Mouse (Mus musculus): ENCODE measurements around the gene Siah1b. TPM values are rescaled to one million over a fixed set of nuclear protein-coding genes. Genes with fewer than 3 reads are reported as not detected.

The Siah1b gene
- polyA plus RNA-seq (2016; fragmentation: Nextera tagmentation; extraction: Ambion mirVana): 38.1 and 41.0 TPM in 2 replicates

GRCm38 (mm10) chrX:164076040-164076775 is at the start of gene Siah1b:
Siah1b (minus strand) TSS chrX:164076493.
- peak; percentile 98 for ATAC-seq (ENCODE audit: insufficient number of reproducible peaks, insufficient read depth, low FRiP score, low TSS enrichment, low read depth)
- Histone ChIP-seq H3K27ac (peak within 1 kb of the TSS; percentile 80; the same call in 1 of the 2 replicates), H3K4me3 (replicated peaks) (peak within 1 kb of the TSS; percentile 56), H3K9me3 (no peaks in the 10 kb centered on the region), H3K9ac (replicated peaks) (peak within 1 kb of the TSS; percentile 57), H3K27me3 (peaks cover 20% of the 10 kb centered on the region), H3K4me2 (peak within 1 kb of the TSS; percentile 63), H3K4me1 (replicated peaks) (peaks cover 4% of the 10 kb centered on the region; the same call in 1 of the 2 replicates), H3K36me3 (peaks cover 10% of the 10 kb centered on the region)
- WGBS: 25% methylated on average over 54 of the region's 54 CpGs

GRCm38 (mm10) chrX:164123942-164124341 is 47.6 kb upstream of the Siah1b start:
- 86% methylated on average over 3 of the region's 3 CpGs for WGBS
- Histone ChIP-seq H3K4me3 (replicated peaks) (no peak overlapping the region), H3K4me2 (no peak overlapping the region), H3K9me3 (no peaks in the 10 kb centered on the region), H3K27me3 (peaks cover 29% of the 10 kb centered on the region), H3K27ac (no peak overlapping the region), H3K4me1 (replicated peaks) (no peaks in the 10 kb centered on the region), H3K36me3 (no peaks in the 10 kb centered on the region), H3K9ac (replicated peaks) (no peak overlapping the region)
- ATAC-seq (ENCODE audit: insufficient number of reproducible peaks, insufficient read depth, low FRiP score, low TSS enrichment, low read depth): no peak

- Histone ChIP-seq H3K9ac (replicated peaks) (no peak overlapping the region), H3K27ac (no peak overlapping the region), H3K27me3 (peaks cover 10% of the 10 kb centered on the region; the same call in 1 of the 2 replicates), H3K4me1 (replicated peaks) (no peaks in the 10 kb centered on the region), H3K36me3 (no peaks in the 10 kb centered on the region), H3K4me3 (replicated peaks) (no peak overlapping the region), H3K4me2 (no peak overlapping the region), H3K9me3 (no peaks in the 10 kb centered on the region)
- WGBS: 87% methylated on average over 6 of the region's 6 CpGs
- ATAC-seq (ENCODE audit: insufficient number of reproducible peaks, insufficient read depth, low FRiP score, low TSS enrichment, low read depth): no peak
Observed at GRCm38 (mm10) chrX:164113744-164114143, 37.5 kb upstream of the Siah1b start.

- no peaks in the 10 kb centered on the region for H3K36me3 ChIP-seq
- H3K9me3 ChIP-seq: no peaks in the 10 kb centered on the region
- no peak for ATAC-seq (ENCODE audit: insufficient number of reproducible peaks, insufficient read depth, low FRiP score, low TSS enrichment, low read depth)
- 76% methylated on average over 3 of the region's 3 CpGs for WGBS
- H3K4me3 ChIP-seq (replicated peaks): no peak overlapping the region
- H3K27me3 ChIP-seq: peaks cover 10% of the 10 kb centered on the region; the same call in 1 of the 2 replicates
- no peak overlapping the region for H3K27ac ChIP-seq
- H3K4me2 ChIP-seq: no peak overlapping the region
- no peak overlapping the region for H3K9ac ChIP-seq (replicated peaks)
- H3K4me1 ChIP-seq (replicated peaks): no peaks in the 10 kb centered on the region
Observed at GRCm38 (mm10) chrX:164111146-164111545, 34.9 kb upstream of the Siah1b start.

GRCm38 (mm10) chrX:164102656-164103055 is 26.4 kb upstream of the Siah1b start:
- Histone ChIP-seq H3K4me1 (replicated peaks) (no peaks in the 10 kb centered on the region), H3K27me3 (peaks cover 18% of the 10 kb centered on the region), H3K9ac (replicated peaks) (no peak overlapping the region), H3K9me3 (no peaks in the 10 kb centered on the region), H3K4me2 (no peak overlapping the region), H3K4me3 (replicated peaks) (no peak overlapping the region), H3K27ac (no peak overlapping the region), H3K36me3 (no peaks in the 10 kb centered on the region)
- no peak for ATAC-seq (ENCODE audit: insufficient number of reproducible peaks, insufficient read depth, low FRiP score, low TSS enrichment, low read depth)
- 83% methylated on average over 6 of the region's 6 CpGs for WGBS

GRCm38 (mm10) chrX:164102198-164102597 is 25.9 kb upstream of the Siah1b start:
- no peak overlapping the region for H3K27ac ChIP-seq
- H3K4me1 ChIP-seq (replicated peaks): no peaks in the 10 kb centered on the region
- 83% methylated on average over 7 of the region's 7 CpGs for WGBS
- no peak overlapping the region for H3K4me3 ChIP-seq (replicated peaks)
- H3K4me2 ChIP-seq: no peak overlapping the region
- H3K27me3 ChIP-seq: peaks cover 18% of the 10 kb centered on the region
- no peaks in the 10 kb centered on the region for H3K9me3 ChIP-seq
- no peak overlapping the region for H3K9ac ChIP-seq (replicated peaks)
- ATAC-seq (ENCODE audit: insufficient number of reproducible peaks, insufficient read depth, low FRiP score, low TSS enrichment, low read depth): no peak
- no peaks in the 10 kb centered on the region for H3K36me3 ChIP-seq

GRCm38 (mm10) chrX:164101483-164101882 is 25.2 kb upstream of the Siah1b start:
- Histone ChIP-seq H3K9ac (replicated peaks) (no peak overlapping the region), H3K4me2 (no peak overlapping the region), H3K27ac (no peak overlapping the region), H3K9me3 (no peaks in the 10 kb centered on the region), H3K4me3 (replicated peaks) (no peak overlapping the region), H3K36me3 (no peaks in the 10 kb centered on the region), H3K27me3 (peaks cover 18% of the 10 kb centered on the region), H3K4me1 (replicated peaks) (no peaks in the 10 kb centered on the region)
- no peak for ATAC-seq (ENCODE audit: insufficient number of reproducible peaks, insufficient read depth, low FRiP score, low TSS enrichment, low read depth)

GRCm38 (mm10) chrX:164095838-164096237 is 19.5 kb upstream of the Siah1b start:
- 74% methylated on average over 2 of the region's 2 CpGs for WGBS
- Histone ChIP-seq H3K27me3 (peaks cover 32% of the 10 kb centered on the region), H3K27ac (no peak overlapping the region), H3K4me1 (replicated peaks) (no peaks in the 10 kb centered on the region), H3K9me3 (no peaks in the 10 kb centered on the region), H3K4me3 (replicated peaks) (no peak overlapping the region), H3K36me3 (no peaks in the 10 kb centered on the region), H3K4me2 (no peak overlapping the region), H3K9ac (replicated peaks) (no peak overlapping the region)
- no peak for ATAC-seq (ENCODE audit: insufficient number of reproducible peaks, insufficient read depth, low FRiP score, low TSS enrichment, low read depth)

GRCm38 (mm10) chrX:164093435-164093834 is 17.1 kb upstream of the Siah1b start:
- no peak overlapping the region for H3K27ac ChIP-seq
- ATAC-seq (ENCODE audit: insufficient number of reproducible peaks, insufficient read depth, low FRiP score, low TSS enrichment, low read depth): no peak
- no peaks in the 10 kb centered on the region for H3K4me1 ChIP-seq (replicated peaks)
- no peak overlapping the region for H3K9ac ChIP-seq (replicated peaks)
- H3K27me3 ChIP-seq: peaks cover 47% of the 10 kb centered on the region
- H3K36me3 ChIP-seq: no peaks in the 10 kb centered on the region
- H3K9me3 ChIP-seq: no peaks in the 10 kb centered on the region
- H3K4me2 ChIP-seq: no peak overlapping the region
- WGBS: 90% methylated on average over 5 of the region's 5 CpGs
- no peak overlapping the region for H3K4me3 ChIP-seq (replicated peaks)

- ATAC-seq (ENCODE audit: insufficient number of reproducible peaks, insufficient read depth, low FRiP score, low TSS enrichment, low read depth): no peak
- Histone ChIP-seq H3K9me3 (no peaks in the 10 kb centered on the region), H3K4me1 (replicated peaks) (no peaks in the 10 kb centered on the region), H3K36me3 (no peaks in the 10 kb centered on the region), H3K27me3 (peaks cover 45% of the 10 kb centered on the region), H3K27ac (no peak overlapping the region), H3K9ac (replicated peaks) (no peak overlapping the region), H3K4me3 (replicated peaks) (no peak overlapping the region), H3K4me2 (no peak overlapping the region)
- WGBS: 41% methylated on average over 7 of the region's 7 CpGs
Observed at GRCm38 (mm10) chrX:164092300-164093169, 16.2 kb upstream of the Siah1b start.

GRCm38 (mm10) chrX:164089916-164090315 is 13.6 kb upstream of the Siah1b start:
- H3K4me2 ChIP-seq: no peak overlapping the region
- H3K9ac ChIP-seq (replicated peaks): no peak overlapping the region
- ATAC-seq (ENCODE audit: insufficient number of reproducible peaks, insufficient read depth, low FRiP score, low TSS enrichment, low read depth): no peak
- H3K36me3 ChIP-seq: no peaks in the 10 kb centered on the region
- H3K9me3 ChIP-seq: no peaks in the 10 kb centered on the region
- H3K27me3 ChIP-seq: peaks cover 42% of the 10 kb centered on the region
- no peaks in the 10 kb centered on the region for H3K4me1 ChIP-seq (replicated peaks)
- H3K4me3 ChIP-seq (replicated peaks): no peak overlapping the region
- no peak overlapping the region for H3K27ac ChIP-seq
- WGBS: 85% methylated on average over 11 of the region's 11 CpGs

All from limb, embryonic 12.5 days (tissue).